Mouse (Mus musculus) lung, embryonic 15.5 days (tissue): ENCODE measurements around the gene Olfr810. TPM values are rescaled to one million over a fixed set of nuclear protein-coding genes. Genes with fewer than 3 reads are reported as not detected.

Experiments
- ATAC-seq: fragments of 200-750 bp; cut with Nextera tagmentation; 2 replicates; pipeline ENCODE4 v1.8.0; 2017; ENCODE audit warnings: moderate number of reproducible peaks, borderline replicate concordance; ENCODE audit not compliant: low FRiP score, low TSS enrichment; ENCODE audit errors: extremely low read depth
- H3K27ac ChIP-seq: fragments of 300-500 bp; sonication (generic); 2 replicates; pipeline ENCODE4 v1.5.1; 2015; ENCODE audit warnings: moderate library complexity, mild to moderate bottlenecking, inconsistent platforms
- H3K27me3 ChIP-seq: fragments of 300-500 bp; sonication (generic); 2 replicates; pipeline ENCODE4 v1.6.1; 2015; ENCODE audit warnings: inconsistent platforms
- H3K36me3 ChIP-seq: fragments of 300-500 bp; sonication (generic); 2 replicates; pipeline ENCODE4 v1.6.1; 2015; ENCODE audit warnings: inconsistent platforms
- H3K4me1 ChIP-seq: fragments of 300-500 bp; sonication (generic); 2 replicates; pipeline ENCODE4 v1.6.1; 2015; ENCODE audit warnings: inconsistent platforms
- H3K4me2 ChIP-seq: fragments of 300-500 bp; sonication (generic); 2 replicates; pipeline ENCODE4 v1.6.1; 2015; ENCODE audit warnings: inconsistent platforms, mild to moderate bottlenecking, moderate library complexity
- H3K4me3 ChIP-seq: fragments of 300-500 bp; sonication (generic); 2 replicates; pipeline ENCODE4 v1.5.1; 2015; ENCODE audit warnings: mild to moderate bottlenecking, inconsistent platforms
- H3K9ac ChIP-seq: fragments of 300-500 bp; sonication (generic); 2 replicates; pipeline ENCODE4 v1.6.1; 2015; ENCODE audit warnings: inconsistent platforms
- H3K9me3 ChIP-seq: fragments of 300-500 bp; sonication (generic); 2 replicates; pipeline ENCODE4 v1.6.1; 2016; ENCODE audit warnings: inconsistent platforms
- WGBS: fragments of 180-500 bp; shearing (Covaris S2); methylation state at CpG from one replicate; pipeline ENCODE4 v1.1.7; 2015; 5-methylcytosine and 5-hydroxymethylcytosine counted together
- polyA plus RNA-seq: library from polyadenylated mRNA; unstranded; fragments of >200 nt; fragmentation: Nextera tagmentation; extraction: Ambion mirVana; gene quantifications from 2 replicates; pipeline ENCODE4 v1.2.1, GENCODE M21; 2015

The Olfr810 gene
- polyA plus RNA-seq: not detected in 2 replicates

DNA sequence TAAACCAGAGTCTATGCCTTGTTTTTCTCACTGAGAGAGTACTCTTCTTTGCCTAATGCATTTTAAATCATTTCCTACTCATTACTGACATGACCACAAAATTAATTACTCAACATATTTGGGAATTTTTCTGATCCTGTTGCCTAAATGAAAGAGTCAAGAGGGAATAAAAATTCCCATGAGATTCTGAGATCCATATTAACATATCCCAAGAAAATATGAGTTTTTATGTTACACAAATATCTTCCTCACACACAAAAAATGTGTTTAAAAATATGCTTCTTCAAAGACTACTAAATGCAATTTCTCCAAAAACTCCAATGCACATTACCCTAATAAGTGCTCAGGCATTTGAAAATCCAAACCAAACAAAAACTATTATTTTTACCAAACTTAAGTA lies at the start of gene Olfr810:
Olfr810 (minus strand) TSS at position 101 of the 400 bp plus-strand sequence.
- H3K4me3 ChIP-seq: no peak within 1 kb of the TSS
- no peaks in the 10 kb centered on the region for H3K9me3 ChIP-seq
- no peaks in the 10 kb centered on the region for H3K27me3 ChIP-seq
- no peak for ATAC-seq
- H3K9ac ChIP-seq: no peak within 1 kb of the TSS
- no peak within 1 kb of the TSS for H3K4me2 ChIP-seq
- H3K36me3 ChIP-seq: no peaks in the 10 kb centered on the region
- no peaks in the 10 kb centered on the region for H3K4me1 ChIP-seq
- no peak within 1 kb of the TSS for H3K27ac ChIP-seq

DNA sequence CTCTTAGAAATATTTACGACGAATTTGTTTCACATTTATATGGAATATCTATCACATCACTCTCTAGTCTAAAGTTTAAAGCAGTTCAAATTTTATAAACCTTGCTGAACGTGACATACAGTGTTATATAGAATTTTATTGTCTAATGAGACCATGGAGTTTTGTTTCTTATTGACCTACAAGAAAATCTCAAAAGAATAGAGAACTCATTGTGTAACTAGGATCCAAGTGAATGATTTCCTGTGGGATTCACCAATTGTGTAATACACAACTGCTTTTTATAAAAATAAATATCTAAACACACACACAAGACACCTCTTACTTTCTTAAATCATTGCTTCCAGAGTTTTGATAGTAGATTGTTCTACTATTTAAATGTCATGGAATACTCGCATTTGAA lies 9.6 kb upstream of the Olfr810 start, which contains the start of gene Olfr811:
Olfr811 (minus strand) TSS at position 101 of the 400 bp plus-strand sequence.
- Histone ChIP-seq H3K9me3 (no peaks in the 10 kb centered on the region), H3K27ac (no peak within 1 kb of the TSS), H3K36me3 (no peaks in the 10 kb centered on the region), H3K9ac (no peak within 1 kb of the TSS), H3K4me3 (no peak within 1 kb of the TSS), H3K4me2 (no peak within 1 kb of the TSS), H3K4me1 (no peaks in the 10 kb centered on the region), H3K27me3 (no peaks in the 10 kb centered on the region)
- no peak for ATAC-seq
- 77% methylated on average over 4 of the region's 4 CpGs for WGBS

DNA sequence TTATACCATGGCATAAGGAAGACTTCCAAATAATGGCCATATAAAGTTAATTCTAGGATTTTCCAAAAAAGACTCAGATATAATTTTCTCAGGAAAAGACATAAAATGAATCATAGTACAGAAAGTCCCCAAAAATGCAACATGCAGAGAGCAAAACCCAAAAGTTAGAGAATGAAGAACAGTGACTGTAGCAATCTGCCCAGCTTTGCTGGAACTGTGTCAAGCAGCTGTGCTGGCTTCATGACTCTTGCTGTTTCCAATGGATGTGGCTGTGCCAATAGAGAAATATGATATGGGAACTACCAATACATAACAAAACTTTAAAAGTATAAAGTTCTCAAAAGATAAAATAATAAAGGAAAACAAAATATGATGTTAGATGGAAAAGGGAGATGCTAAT lies 16.6 kb downstream of the Olfr810 start:
- H3K4me3 ChIP-seq: no peak overlapping the region
- H3K4me2 ChIP-seq: no peak overlapping the region
- no peaks in the 10 kb centered on the region for H3K36me3 ChIP-seq
- ATAC-seq: no peak
- H3K4me1 ChIP-seq: no peaks in the 10 kb centered on the region
- no peaks in the 10 kb centered on the region for H3K9me3 ChIP-seq
- H3K27ac ChIP-seq: no peak overlapping the region
- H3K9ac ChIP-seq: no peak overlapping the region
- no peaks in the 10 kb centered on the region for H3K27me3 ChIP-seq

DNA sequence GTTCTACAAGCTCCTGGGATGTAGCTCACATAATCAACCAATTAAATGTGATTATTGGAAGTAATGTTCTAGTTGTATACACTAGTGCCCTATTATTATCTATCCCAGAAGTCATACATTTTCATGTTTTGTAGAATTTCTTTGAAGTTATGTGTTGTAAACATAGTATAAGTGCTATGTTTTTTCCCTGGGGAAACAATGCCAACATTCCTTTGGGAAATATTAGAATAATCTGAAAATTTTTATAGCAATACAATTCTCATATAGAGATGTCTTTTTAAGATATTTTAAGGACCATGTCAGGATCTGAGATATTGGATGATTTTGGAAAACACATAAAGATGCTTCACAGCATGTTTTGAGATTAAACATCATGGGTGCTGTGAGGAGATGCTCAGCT lies 20.4 kb downstream of the Olfr810 start, which contains the start of gene Olfr809:
Olfr809 (plus strand) TSS at position 301 of the 400 bp plus-strand sequence.
- no peak within 1 kb of the TSS for H3K4me2 ChIP-seq
- H3K27ac ChIP-seq: no peak within 1 kb of the TSS
- H3K4me3 ChIP-seq: no peak within 1 kb of the TSS
- no peak for ATAC-seq
- H3K9me3 ChIP-seq: no peaks in the 10 kb centered on the region
- H3K4me1 ChIP-seq: no peaks in the 10 kb centered on the region
- H3K36me3 ChIP-seq: no peaks in the 10 kb centered on the region
- no peaks in the 10 kb centered on the region for H3K27me3 ChIP-seq
- no peak within 1 kb of the TSS for H3K9ac ChIP-seq

DNA sequence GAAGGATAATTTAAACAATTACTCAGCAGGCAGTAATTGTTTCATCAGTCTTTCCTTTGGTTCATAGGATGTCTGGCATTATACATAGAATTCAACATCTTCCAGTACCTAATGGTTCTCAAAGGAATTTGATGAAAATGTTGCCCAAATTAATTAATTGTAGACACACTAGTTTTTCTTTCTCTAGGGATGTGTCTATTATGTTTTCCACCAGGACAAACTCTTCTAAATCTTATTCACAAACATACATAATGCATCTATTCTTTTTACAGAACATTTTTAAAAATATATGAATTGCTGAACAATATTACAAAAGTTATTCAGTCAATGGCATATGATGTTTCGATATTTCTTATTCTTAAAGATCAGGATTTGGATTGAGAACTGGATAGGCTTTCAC lies 29.5 kb downstream of the Olfr810 start, which contains the start of gene Olfr808:
Olfr808 (plus strand) TSS at position 301 of the 400 bp plus-strand sequence.
- no peaks in the 10 kb centered on the region for H3K36me3 ChIP-seq
- H3K4me3 ChIP-seq: no peak within 1 kb of the TSS
- H3K27me3 ChIP-seq: no peaks in the 10 kb centered on the region
- H3K9me3 ChIP-seq: no peaks in the 10 kb centered on the region
- no peak for ATAC-seq
- no peak within 1 kb of the TSS for H3K9ac ChIP-seq
- 79% methylated on average over 1 of the region's 1 CpGs for WGBS
- no peak within 1 kb of the TSS for H3K27ac ChIP-seq
- no peak within 1 kb of the TSS for H3K4me2 ChIP-seq
- no peaks in the 10 kb centered on the region for H3K4me1 ChIP-seq

DNA sequence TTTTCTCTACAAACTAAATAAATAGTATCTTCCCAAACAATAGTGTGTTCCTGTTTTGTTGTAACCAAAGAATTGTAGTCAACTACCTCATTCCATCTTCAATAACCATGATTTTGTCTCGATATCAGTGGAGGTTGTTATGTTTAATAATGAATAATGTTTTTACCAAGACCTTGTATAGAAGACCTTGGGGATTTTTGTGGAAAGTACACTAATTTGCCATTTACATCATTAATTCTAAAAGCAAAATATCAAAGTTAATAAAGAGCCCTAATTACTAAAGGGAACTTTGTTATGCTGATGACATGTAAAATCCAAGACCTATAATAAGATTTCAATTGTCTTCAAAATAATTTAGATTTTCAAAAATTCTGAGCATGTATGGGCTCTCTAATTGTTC lies 37.0 kb downstream of the Olfr810 start, which contains the start of gene Olfr807:
Olfr807 (minus strand) TSS at position 101 of the 400 bp plus-strand sequence.
- no peaks in the 10 kb centered on the region for H3K9me3 ChIP-seq
- H3K4me3 ChIP-seq: no peak within 1 kb of the TSS
- no peak within 1 kb of the TSS for H3K4me2 ChIP-seq
- no peak within 1 kb of the TSS for H3K27ac ChIP-seq
- no peak within 1 kb of the TSS for H3K9ac ChIP-seq
- no peaks in the 10 kb centered on the region for H3K36me3 ChIP-seq
- no peaks in the 10 kb centered on the region for H3K27me3 ChIP-seq
- 84% methylated on average over 1 of the region's 1 CpGs for whole genome bisulfite sequencing
- no peaks in the 10 kb centered on the region for H3K4me1 ChIP-seq
- ATAC-seq: no peak

DNA sequence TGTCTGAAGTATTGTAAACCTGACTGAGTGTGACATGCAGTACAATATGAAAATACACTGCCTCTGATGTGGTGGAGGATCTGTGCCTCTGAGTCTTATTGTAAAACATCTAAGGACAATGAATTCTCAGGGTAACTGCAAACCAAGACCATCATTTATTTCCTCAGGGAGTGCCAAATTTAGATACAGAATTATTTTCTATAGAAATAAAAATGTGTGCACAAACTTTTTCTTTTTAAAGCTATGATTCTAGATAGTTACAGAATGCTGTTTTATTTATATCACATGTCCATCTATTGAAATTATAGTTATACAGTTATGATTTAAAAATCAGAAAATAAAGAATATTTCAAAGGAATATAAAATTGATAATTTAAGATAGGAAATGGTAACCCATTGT lies 52.9 kb downstream of the Olfr810 start, which contains the start of gene Olfr806:
Olfr806 (minus strand) TSS at position 101 of the 400 bp plus-strand sequence.
- no peaks in the 10 kb centered on the region for H3K9me3 ChIP-seq
- H3K27ac ChIP-seq: no peak within 1 kb of the TSS
- no peak within 1 kb of the TSS for H3K9ac ChIP-seq
- no peaks in the 10 kb centered on the region for H3K27me3 ChIP-seq
- no peak within 1 kb of the TSS for H3K4me3 ChIP-seq
- H3K4me1 ChIP-seq: no peaks in the 10 kb centered on the region
- H3K4me2 ChIP-seq: no peak within 1 kb of the TSS
- ATAC-seq: no peak
- no peaks in the 10 kb centered on the region for H3K36me3 ChIP-seq

Other genes with a start within 250 kb of the Olfr810 start
- gene Olfr794, start 227.3 kb downstream of the Olfr810 start, polyA plus RNA-seq: not detected in 2 replicates
- gene Olfr796, start 182.3 kb downstream of the Olfr810 start, polyA plus RNA-seq: not detected in 2 replicates
- gene Olfr798, start 167.0 kb downstream of the Olfr810 start, polyA plus RNA-seq: not detected in 2 replicates
- not detected in 2 replicates for gene Olfr799, start 157.4 kb downstream of the Olfr810 start, polyA plus RNA-seq
- not detected in 2 replicates for gene Olfr800, start 137.2 kb downstream of the Olfr810 start, polyA plus RNA-seq
- gene Olfr801, start 121.1 kb downstream of the Olfr810 start, polyA plus RNA-seq: not detected in 2 replicates
- gene Olfr802, start 106.7 kb downstream of the Olfr810 start, polyA plus RNA-seq: not detected in 2 replicates
- not detected in 2 replicates for gene Olfr803, start 100.6 kb downstream of the Olfr810 start, polyA plus RNA-seq
- gene Olfr804, start 91.7 kb downstream of the Olfr810 start, polyA plus RNA-seq: not detected in 2 replicates
- gene Olfr805, start 65.5 kb downstream of the Olfr810 start, polyA plus RNA-seq: not detected in 2 replicates
- not detected in 2 replicates for gene Olfr806, start 53.0 kb downstream of the Olfr810 start, polyA plus RNA-seq
- not detected in 2 replicates for gene Olfr807, start 37.1 kb downstream of the Olfr810 start, polyA plus RNA-seq
- gene Olfr808, start 29.4 kb downstream of the Olfr810 start, polyA plus RNA-seq: not detected in 2 replicates
- not detected in 2 replicates for gene Olfr809, start 20.3 kb downstream of the Olfr810 start, polyA plus RNA-seq
- gene Olfr811, start 9.5 kb upstream of the Olfr810 start, polyA plus RNA-seq: not detected in 2 replicates
- gene Olfr812, start 51.2 kb upstream of the Olfr810 start, polyA plus RNA-seq: not detected in 2 replicates
- gene Olfr813, start 60.5 kb upstream of the Olfr810 start, polyA plus RNA-seq: not detected in 2 replicates
- gene Olfr814, start 84.9 kb upstream of the Olfr810 start, polyA plus RNA-seq: not detected in 2 replicates
- not detected in 2 replicates for gene Olfr815, start 111.0 kb upstream of the Olfr810 start, polyA plus RNA-seq
- gene Olfr816, start 120.7 kb upstream of the Olfr810 start, polyA plus RNA-seq: not detected in 2 replicates
- gene Olfr818, start 154.2 kb upstream of the Olfr810 start, polyA plus RNA-seq: not detected in 2 replicates
- gene Olfr819, start 172.3 kb upstream of the Olfr810 start, polyA plus RNA-seq: not detected in 2 replicates
- not detected in 2 replicates for gene Olfr247, start 181.2 kb upstream of the Olfr810 start, polyA plus RNA-seq
- not detected in 2 replicates for gene Gm10310, start 190.1 kb upstream of the Olfr810 start, polyA plus RNA-seq
- not detected in 2 replicates for gene Olfr820, start 217.7 kb upstream of the Olfr810 start, polyA plus RNA-seq
- gene Olfr821, start 235.4 kb upstream of the Olfr810 start, polyA plus RNA-seq: not detected in 2 replicates